Mouse (Mus musculus) embryonic facial prominence, embryonic 15.5 days (tissue): ENCODE measurements at regions not wholly inside any gene's neighbourhood (a gene's known extent, or its start where the extent isn't known, plus 50 kb on each side); places are given as distances from the start of the nearest gene placed in this dataset.

Experiments used
- ATAC-seq: fragments of 200-750 bp; cut with Nextera tagmentation; 2 replicates; pipeline ENCODE4 v1.8.0; 2017; ENCODE audit warnings: low read depth, moderate TSS enrichment; ENCODE audit not compliant: insufficient number of reproducible peaks, low FRiP score, low TSS enrichment
- H3K27ac ChIP-seq: fragments of 300-500 bp; sonication (generic); replicated peaks from 2 replicates; pipeline ENCODE4 v1.5.1; 2015; ENCODE audit warnings: mild to moderate bottlenecking, inconsistent platforms
- H3K27me3 ChIP-seq: fragments of 300-500 bp; sonication (generic); 2 replicates; pipeline ENCODE4 v1.6.1; 2015; ENCODE audit warnings: inconsistent platforms
- H3K36me3 ChIP-seq: fragments of 300-500 bp; sonication (generic); 2 replicates; pipeline ENCODE4 v1.6.1; 2015; ENCODE audit warnings: mild to moderate bottlenecking, inconsistent platforms
- H3K4me1 ChIP-seq: fragments of 300-500 bp; sonication (generic); 2 replicates; pipeline ENCODE4 v1.6.1; 2015; ENCODE audit warnings: inconsistent platforms
- H3K4me2 ChIP-seq: fragments of 300-500 bp; sonication (generic); replicated peaks from 2 replicates; pipeline ENCODE4 v1.6.1; 2015; ENCODE audit warnings: mild to moderate bottlenecking, inconsistent platforms
- H3K4me3 ChIP-seq: fragments of 300-500 bp; sonication (generic); replicated peaks from 2 replicates; pipeline ENCODE4 v1.5.1; 2015; ENCODE audit warnings: mild to moderate bottlenecking, inconsistent platforms
- H3K9ac ChIP-seq: fragments of 300-500 bp; sonication (generic); 2 replicates; pipeline ENCODE4 v1.6.1; 2015; ENCODE audit warnings: inconsistent platforms
- H3K9me3 ChIP-seq: fragments of 300-500 bp; sonication (generic); replicated peaks from 2 replicates; pipeline ENCODE4 v1.6.1; 2016; ENCODE audit warnings: inconsistent platforms
- WGBS: fragments of 180-500 bp; shearing (Covaris S2); methylation state at CpG from one replicate; pipeline ENCODE4 v1.1.7; 2015; 5-methylcytosine and 5-hydroxymethylcytosine counted together

GRCm38 (mm10) chr13:64007688-64008087 is 81.3 kb downstream of the Hsd17b3 start:
- Histone ChIP-seq H3K27me3 (no peaks in the 10 kb centered on the region), H3K4me1 (peaks cover 17% of the 10 kb centered on the region), H3K4me2 (no peak overlapping the region), H3K9ac (no peak overlapping the region), H3K27ac (no peak overlapping the region), H3K4me3 (no peak overlapping the region), H3K36me3 (no peaks in the 10 kb centered on the region), H3K9me3 (no peaks in the 10 kb centered on the region)
- no peak for ATAC-seq
- WGBS, result 79% methylated on average over 2 of the region's 2 CpGs

GRCm38 (mm10) chr13:64002945-64003459 is 86.0 kb downstream of the Hsd17b3 start:
- 8% methylated on average over 6 of the region's 6 CpGs for WGBS
- H3K4me3 ChIP-seq, result no peak overlapping the region
- H3K9me3 ChIP-seq, result no peaks in the 10 kb centered on the region
- H3K4me2 ChIP-seq, result no peak overlapping the region
- H3K27me3 ChIP-seq, result no peaks in the 10 kb centered on the region
- no peaks in the 10 kb centered on the region for H3K36me3 ChIP-seq
- peak overlapping the region; percentile 72 for H3K27ac ChIP-seq
- no peak overlapping the region for H3K9ac ChIP-seq
- H3K4me1 ChIP-seq, result peaks cover 21% of the 10 kb centered on the region
- ATAC-seq, result peak; percentile 82

GRCm38 (mm10) chr13:64000303-64000702 is 88.7 kb downstream of the Hsd17b3 start:
- Histone ChIP-seq H3K27me3 (no peaks in the 10 kb centered on the region), H3K27ac (no peak overlapping the region), H3K4me3 (no peak overlapping the region), H3K9ac (no peak overlapping the region), H3K4me1 (peaks cover 21% of the 10 kb centered on the region), H3K4me2 (no peak overlapping the region), H3K9me3 (no peaks in the 10 kb centered on the region), H3K36me3 (no peaks in the 10 kb centered on the region)
- no peak for ATAC-seq
- 72% methylated on average over 6 of the region's 6 CpGs for WGBS

DNA sequence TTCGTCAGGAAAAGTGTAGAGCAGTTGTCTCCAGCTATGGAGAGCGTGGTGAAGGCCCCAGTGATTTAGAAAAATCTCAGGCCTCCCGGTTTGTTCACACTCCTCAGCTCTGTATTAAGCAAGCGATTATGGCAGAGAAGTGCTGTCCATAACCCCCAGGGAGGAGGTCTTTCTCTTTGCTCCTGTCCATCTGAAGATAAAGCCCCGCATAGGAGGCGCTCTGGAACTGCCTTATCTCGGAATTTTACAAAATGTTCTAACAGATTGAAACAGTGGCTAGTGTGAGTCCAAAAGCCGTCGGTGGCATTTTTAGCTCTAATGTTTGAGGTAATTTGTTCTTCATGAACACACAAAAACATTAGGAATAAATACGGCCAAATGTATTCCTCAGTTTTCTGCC is 90.4 kb downstream of the Hsd17b3 start:
- no peak overlapping the region for H3K9ac ChIP-seq
- H3K4me2 ChIP-seq, result no peak overlapping the region
- H3K27ac ChIP-seq, result no peak overlapping the region
- H3K4me3 ChIP-seq, result no peak overlapping the region
- H3K27me3 ChIP-seq, result no peaks in the 10 kb centered on the region
- no peaks in the 10 kb centered on the region for H3K36me3 ChIP-seq
- no peaks in the 10 kb centered on the region for H3K9me3 ChIP-seq
- H3K4me1 ChIP-seq, result peaks cover 29% of the 10 kb centered on the region
- ATAC-seq, result no peak
- 74% methylated on average over 10 of the region's 10 CpGs for WGBS

DNA sequence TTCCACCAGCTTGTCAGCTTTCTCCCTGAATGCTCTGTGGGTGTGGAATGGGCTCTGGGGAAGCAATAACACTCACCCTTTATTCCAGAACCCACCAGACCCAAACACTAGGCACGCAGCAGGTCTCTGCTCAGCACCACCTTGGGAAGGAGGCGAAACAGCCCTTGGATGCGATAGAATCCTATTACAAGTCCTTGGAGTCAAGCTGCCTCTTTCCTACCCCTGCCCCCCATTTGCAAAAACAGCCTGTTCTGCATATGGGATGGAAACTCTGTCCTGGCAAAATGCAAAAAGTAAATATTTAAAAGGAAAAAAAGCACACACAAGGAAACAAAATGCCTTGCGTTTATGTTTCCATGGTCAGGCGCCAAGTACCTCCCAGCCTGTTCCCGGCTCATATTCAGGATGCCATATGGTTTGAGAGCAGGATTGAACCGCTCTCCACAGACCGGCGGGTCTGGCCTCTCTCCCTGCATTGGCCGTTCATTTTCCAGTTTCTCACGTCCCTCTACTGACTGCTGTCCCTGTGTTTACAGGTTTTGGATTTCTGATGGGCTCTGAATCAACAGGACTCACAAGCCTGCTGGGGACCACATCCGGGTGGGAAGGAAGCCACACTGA is 95.1 kb downstream of the Hsd17b3 start:
- no peak overlapping the region for H3K9ac ChIP-seq
- H3K27ac ChIP-seq, result peak overlapping the region; percentile 91
- 33% methylated on average over 12 of the region's 12 CpGs for WGBS
- ATAC-seq, result peak; percentile 90
- no peak overlapping the region for H3K4me2 ChIP-seq
- peaks cover 26% of the 10 kb centered on the region for H3K4me1 ChIP-seq
- no peaks in the 10 kb centered on the region for H3K9me3 ChIP-seq
- no peaks in the 10 kb centered on the region for H3K27me3 ChIP-seq
- no peaks in the 10 kb centered on the region for H3K36me3 ChIP-seq
- H3K4me3 ChIP-seq, result no peak overlapping the region

GRCm38 (mm10) chr13:63992989-63993388 is 96.0 kb downstream of the Hsd17b3 start:
- no peak for ATAC-seq

GRCm38 (mm10) chr13:63990480-63990958 is 98.5 kb downstream of the Hsd17b3 start:
- H3K4me1 ChIP-seq, result peaks cover 46% of the 10 kb centered on the region
- no peaks in the 10 kb centered on the region for H3K36me3 ChIP-seq
- H3K9me3 ChIP-seq, result no peaks in the 10 kb centered on the region
- no peak for ATAC-seq
- no peaks in the 10 kb centered on the region for H3K27me3 ChIP-seq
- H3K4me3 ChIP-seq, result no peak overlapping the region
- H3K4me2 ChIP-seq, result peak overlapping the region; percentile 17; the same call in 1 of the 2 replicates
- no peak overlapping the region for H3K9ac ChIP-seq
- WGBS, result 17% methylated on average over 8 of the region's 8 CpGs
- peak overlapping the region; percentile 68 for H3K27ac ChIP-seq

More at GRCm38 (mm10) chr13:63992989-63993388, 96.0 kb downstream of the Hsd17b3 start:
- Histone ChIP-seq H3K9ac (no peak overlapping the region), H3K9me3 (no peaks in the 10 kb centered on the region), H3K27ac (peak overlapping the region; percentile 91), H3K27me3 (no peaks in the 10 kb centered on the region), H3K4me2 (no peak overlapping the region), H3K36me3 (no peaks in the 10 kb centered on the region), H3K4me1 (peaks cover 29% of the 10 kb centered on the region), H3K4me3 (no peak overlapping the region)
- 50% methylated on average over 1 of the region's 1 CpGs for WGBS

GRCm38 (mm10) chr13:63989769-63990168 is 99.3 kb downstream of the Hsd17b3 start:
- Histone ChIP-seq H3K4me2 (no peak overlapping the region), H3K9me3 (no peaks in the 10 kb centered on the region), H3K4me3 (no peak overlapping the region), H3K36me3 (no peaks in the 10 kb centered on the region), H3K27ac (no peak overlapping the region), H3K27me3 (no peaks in the 10 kb centered on the region), H3K4me1 (peaks cover 44% of the 10 kb centered on the region), H3K9ac (no peak overlapping the region)
- WGBS, result 75% methylated on average over 2 of the region's 2 CpGs
- no peak for ATAC-seq

- no peak overlapping the region for H3K27ac ChIP-seq
- ATAC-seq, result no peak
Observed at GRCm38 (mm10) chr13:63988263-63988662, 100.8 kb downstream of the Hsd17b3 start.

DNA sequence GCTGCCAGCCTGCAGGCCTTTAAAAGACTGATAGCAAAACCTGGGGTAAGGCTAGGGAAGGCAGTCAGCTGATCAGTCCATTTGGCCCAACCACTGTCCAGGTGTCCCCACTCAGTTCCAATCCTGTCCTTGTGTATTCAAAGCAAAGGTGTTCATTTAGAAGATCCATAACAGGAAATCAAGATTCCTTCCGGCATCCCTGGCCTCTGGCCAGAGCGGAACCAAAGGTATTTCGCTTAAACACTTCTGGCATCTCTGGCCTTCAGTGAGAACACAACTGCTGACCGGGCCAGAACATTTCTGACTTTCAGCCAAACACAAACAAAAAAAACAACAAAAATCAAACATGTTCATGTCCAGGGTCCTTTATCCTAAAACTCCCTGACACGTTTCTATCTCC is 102.3 kb downstream of the Hsd17b3 start:
- Histone ChIP-seq H3K4me1 (peaks cover 24% of the 10 kb centered on the region), H3K4me3 (no peak overlapping the region), H3K27me3 (no peaks in the 10 kb centered on the region; the same call in 1 of the 2 replicates), H3K27ac (no peak overlapping the region), H3K9me3 (no peaks in the 10 kb centered on the region), H3K9ac (no peak overlapping the region), H3K36me3 (no peaks in the 10 kb centered on the region), H3K4me2 (no peak overlapping the region)
- 66% methylated on average over 5 of the region's 5 CpGs for WGBS
- ATAC-seq, result no peak

More at GRCm38 (mm10) chr13:63988263-63988662, 100.8 kb downstream of the Hsd17b3 start:
- Histone ChIP-seq H3K9me3 (no peaks in the 10 kb centered on the region), H3K9ac (no peak overlapping the region), H3K4me2 (no peak overlapping the region), H3K4me1 (peaks cover 33% of the 10 kb centered on the region), H3K27me3 (no peaks in the 10 kb centered on the region), H3K36me3 (no peaks in the 10 kb centered on the region), H3K4me3 (no peak overlapping the region)
- 69% methylated on average over 4 of the region's 4 CpGs for WGBS

DNA sequence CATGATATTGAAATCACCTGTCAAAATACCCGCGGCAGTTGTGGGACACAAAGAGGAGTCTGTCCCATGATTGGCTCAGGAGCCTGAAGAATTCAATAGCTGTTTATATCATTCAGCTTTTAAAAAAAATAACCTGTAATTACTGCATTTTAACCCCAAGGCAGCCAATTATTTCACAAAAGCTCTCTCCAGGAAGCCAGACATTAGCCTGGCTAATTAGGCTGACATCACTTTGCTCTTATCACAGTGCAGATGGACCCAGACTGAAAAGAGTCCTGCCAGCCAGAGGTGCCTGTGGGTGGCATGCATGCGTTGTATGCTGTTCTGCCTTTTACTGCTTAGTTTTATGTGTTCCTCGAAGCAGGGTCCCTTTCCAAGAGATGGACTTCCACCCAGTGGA is 103.4 kb downstream of the Hsd17b3 start:
- peaks cover 26% of the 10 kb centered on the region for H3K4me1 ChIP-seq
- ATAC-seq, result no peak
- H3K27ac ChIP-seq, result peak overlapping the region; percentile 65; the same call in 1 of the 2 replicates
- no peaks in the 10 kb centered on the region for H3K36me3 ChIP-seq
- no peaks in the 10 kb centered on the region for H3K9me3 ChIP-seq
- WGBS, result 7% methylated on average over 4 of the region's 4 CpGs
- no peak overlapping the region for H3K4me3 ChIP-seq
- no peak overlapping the region for H3K4me2 ChIP-seq
- H3K27me3 ChIP-seq, result no peaks in the 10 kb centered on the region; the same call in 1 of the 2 replicates
- no peak overlapping the region for H3K9ac ChIP-seq

DNA sequence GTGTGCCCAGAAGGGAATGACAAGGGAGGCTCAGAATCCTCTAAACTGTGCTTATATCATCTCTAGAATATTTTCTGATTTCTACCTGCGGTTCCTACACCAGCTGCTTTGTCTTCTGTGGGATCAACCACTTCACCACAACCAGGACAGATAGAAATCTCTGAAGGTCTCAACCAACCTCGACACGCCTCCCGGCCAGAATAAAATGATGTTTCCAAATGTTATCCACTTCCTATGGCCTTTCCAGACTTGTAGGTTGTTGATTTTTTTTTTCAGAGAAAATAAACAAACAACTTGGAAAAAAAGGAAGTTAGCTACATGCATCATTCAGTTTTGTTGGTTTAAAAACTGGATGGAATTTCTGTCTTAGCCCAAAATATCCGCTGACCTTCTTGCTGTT is 103.9 kb downstream of the Hsd17b3 start:
- peaks cover 28% of the 10 kb centered on the region for H3K4me1 ChIP-seq
- H3K4me2 ChIP-seq, result no peak overlapping the region
- 60% methylated on average over 5 of the region's 5 CpGs for WGBS
- H3K4me3 ChIP-seq, result no peak overlapping the region
- peak overlapping the region; percentile 65 for H3K27ac ChIP-seq
- no peaks in the 10 kb centered on the region for H3K9me3 ChIP-seq
- H3K27me3 ChIP-seq, result no peaks in the 10 kb centered on the region; the same call in 1 of the 2 replicates
- H3K36me3 ChIP-seq, result no peaks in the 10 kb centered on the region
- H3K9ac ChIP-seq, result no peak overlapping the region
- no peak for ATAC-seq
